Mouse (Mus musculus) cerebral cortex, adult 2 months (tissue): Measurements from ENCODE around the gene Olfr324.

Experiments used
- WGBS: fragments of 180-500 bp; shearing (Covaris S2); methylation state at CpG from one replicate; pipeline ENCODE4 v1.1.7; 2018; 5-methylcytosine and 5-hydroxymethylcytosine counted together

Gene Olfr324

DNA sequence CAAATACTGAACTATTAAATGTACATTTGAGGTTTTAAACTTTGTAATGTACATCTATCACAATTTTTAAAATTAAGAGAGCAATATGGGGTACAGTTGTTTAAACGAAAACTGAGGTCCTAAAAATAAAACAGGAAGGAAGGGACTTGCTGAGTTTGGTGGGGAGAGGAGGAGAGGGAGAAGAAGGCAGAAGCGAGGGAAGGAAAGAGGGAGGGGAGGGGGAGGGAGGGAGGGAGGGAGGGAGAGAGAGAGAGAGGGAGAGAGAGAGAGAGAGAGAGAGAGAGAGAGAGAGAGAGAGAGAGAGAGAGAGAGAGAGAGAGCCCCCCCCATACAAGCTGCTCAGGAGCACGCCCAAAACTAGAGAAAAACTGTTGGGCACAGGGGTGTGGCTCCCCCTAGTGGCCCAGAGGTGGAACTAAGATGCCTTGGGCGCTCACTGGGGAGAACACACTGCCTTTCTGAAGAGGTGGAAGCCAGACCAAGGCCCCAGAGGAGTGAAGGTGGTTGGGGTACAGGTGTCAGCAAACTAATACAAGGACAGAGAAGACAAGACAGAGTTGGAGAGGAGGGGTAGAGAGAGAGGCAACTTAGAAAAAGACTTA, 41.6 kb downstream of the Olfr324 start:
- WGBS: 28% methylated on average over 4 of the region's 4 CpGs

DNA sequence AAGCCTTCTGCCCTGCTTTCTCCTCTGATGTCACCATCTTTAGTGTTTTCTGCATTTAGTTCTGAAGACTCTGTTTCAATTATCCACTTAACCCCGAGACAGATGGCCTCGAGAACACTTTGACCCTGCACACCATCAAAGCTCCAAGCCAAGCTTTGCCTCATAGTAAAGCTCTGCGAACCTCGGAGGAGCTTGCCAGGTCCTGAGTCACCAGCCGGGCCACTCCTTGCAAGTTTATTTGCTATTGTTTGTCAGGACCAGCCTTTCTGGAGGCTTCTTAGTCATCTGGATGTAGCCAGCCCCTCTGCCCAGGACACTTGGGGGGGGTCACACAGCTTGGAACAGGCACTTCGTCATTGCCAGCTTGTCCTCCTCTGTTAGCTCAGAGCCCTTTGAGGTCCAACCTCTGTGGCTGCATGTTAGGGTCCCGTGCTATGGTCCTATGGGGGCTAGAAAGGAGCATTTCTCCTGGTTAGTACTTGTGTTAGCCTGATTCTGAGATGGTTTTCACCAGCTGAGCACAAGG, 43.3 kb downstream of the Olfr324 start:
- WGBS: 67% methylated on average over 7 of the region's 7 CpGs

DNA sequence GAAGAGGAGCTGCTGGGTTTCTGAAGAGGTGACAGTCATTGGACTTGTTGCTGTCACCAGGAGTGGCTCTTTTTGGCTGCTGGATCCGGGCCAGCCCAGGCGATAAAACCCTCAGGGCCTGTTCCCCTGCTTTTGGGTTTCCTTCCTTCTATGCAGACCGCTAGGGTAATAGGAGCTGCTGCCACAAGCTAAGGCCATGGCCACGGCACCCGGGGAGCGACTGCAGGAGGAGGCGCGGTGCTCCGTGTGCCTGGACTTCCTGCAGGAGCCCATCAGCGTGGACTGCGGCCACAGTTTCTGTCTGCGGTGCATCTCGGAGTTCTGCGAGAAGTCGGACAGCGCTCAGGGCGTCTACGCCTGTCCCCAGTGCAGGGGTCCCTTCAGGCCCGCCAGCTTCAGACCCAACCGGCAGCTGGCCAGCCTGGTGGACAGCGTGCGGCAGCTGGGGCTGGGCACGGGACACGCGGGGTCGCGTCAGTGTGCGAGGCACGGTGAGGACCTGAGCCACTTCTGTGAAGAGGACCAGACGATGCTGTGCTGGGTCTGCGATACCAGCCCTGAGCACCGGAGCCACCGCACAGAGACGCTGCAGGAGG, 45.5 kb downstream of the Olfr324 start, which contains the start of gene Trim58:
TSS of gene Trim58 (plus strand) at position 194 of the 596 bp plus-strand sequence.
- WGBS: 3% methylated on average over 34 of the region's 34 CpGs

DNA sequence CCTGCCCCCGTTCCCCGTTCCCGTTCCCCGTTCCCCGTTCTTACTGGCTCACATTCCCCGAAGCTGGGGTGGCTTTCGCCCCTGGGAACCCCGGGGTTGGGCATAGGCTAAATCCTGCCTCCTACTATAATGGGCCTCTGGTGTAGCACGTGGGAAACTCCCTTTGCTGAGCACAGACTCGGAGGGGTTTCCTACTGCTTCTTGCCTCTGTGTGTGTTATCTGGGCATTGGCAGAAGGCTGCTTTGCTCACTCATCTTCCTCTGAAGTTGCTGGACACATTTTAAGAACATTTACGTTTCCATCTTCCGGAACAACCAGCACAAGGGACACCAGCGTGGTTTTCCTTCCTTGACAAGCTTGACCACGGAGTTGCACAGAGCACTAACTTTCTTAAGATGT, 46.1 kb downstream of the Olfr324 start:
- WGBS: 32% methylated on average over 14 of the region's 14 CpGs

DNA sequence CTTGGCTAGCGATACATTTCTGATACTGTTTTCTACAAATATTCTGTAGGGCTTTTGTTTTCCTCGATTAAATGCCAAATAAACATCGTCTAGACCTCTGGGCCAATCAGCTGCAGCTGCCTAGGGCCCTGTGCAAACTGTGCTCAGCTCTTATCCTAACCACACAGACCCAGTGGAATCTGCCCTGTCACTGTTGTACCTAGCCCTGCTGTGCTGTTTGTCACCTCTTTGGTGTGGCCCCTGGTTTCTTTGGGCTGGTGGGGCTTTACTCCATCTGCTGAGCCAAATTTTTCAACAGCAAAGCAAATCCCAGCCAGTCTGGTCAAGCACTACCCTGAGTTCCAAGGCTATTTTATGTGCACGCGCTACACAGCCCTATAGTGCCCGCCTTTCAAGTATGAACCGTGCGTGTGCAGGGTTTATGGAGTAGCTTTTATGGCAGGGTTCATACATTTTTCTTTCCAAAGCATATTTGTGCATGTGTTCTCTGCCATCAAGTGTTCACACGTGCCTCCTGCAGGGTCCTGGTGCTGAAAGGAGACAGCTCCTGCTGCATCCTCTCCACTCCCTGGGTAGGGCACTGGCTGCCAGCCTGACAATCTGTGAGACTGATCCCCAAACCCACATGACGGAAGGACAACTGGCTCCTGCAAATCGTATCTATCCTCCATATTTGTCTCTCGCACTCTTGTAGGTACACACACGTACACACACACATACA, 46.9 kb downstream of the Olfr324 start:
- WGBS: 85% methylated on average over 13 of the region's 13 CpGs

DNA sequence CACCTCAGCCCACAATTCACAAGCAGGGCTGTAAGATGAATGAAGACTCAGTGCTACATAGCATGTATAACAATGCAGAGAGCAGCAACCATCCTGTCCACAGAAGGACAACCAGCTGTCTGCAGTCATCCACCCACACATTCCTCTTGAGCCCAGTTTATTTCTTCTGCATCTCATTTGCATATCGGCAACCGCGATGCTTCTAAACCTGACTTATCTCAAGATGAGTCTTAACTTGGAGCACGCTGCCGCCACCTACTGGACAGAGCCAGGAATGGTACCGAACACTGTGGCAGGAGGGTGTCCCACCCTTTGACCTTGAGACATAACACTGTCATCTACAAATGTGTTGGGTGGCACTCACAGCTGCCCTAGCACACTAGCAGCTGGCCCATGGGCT, 48.4 kb downstream of the Olfr324 start:
- WGBS: 20% methylated on average over 6 of the region's 6 CpGs
